Mouse (Mus musculus): ENCODE measurements around the gene Bbof1. TPM values are rescaled to one million over a fixed set of nuclear protein-coding genes. Genes with fewer than 3 reads are reported as not detected.

The Bbof1 gene
- total RNA-seq, 2 experiments from 2014 or later: 1.0 to 1.6 TPM

DNA sequence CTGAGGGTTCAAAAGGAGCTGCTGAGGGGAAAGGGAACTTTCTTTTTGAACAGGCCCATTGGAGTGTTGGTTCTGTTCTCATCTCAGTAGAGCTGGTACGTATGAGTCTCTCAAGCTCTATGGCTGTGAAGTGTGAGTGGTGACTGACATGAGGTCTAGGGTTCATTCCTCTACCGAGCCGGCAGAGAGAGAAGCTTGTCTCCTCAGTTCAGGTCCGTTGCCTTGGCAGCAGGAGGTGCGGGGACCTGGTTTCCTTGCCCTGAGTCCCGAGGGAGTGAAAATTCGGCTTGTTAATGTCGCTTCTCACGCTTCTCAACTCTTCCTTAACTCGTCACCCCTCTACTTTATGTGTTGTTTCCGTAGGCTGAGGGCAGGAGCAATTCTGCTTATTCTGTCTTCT is 42.9 kb downstream of the Bbof1 start:
- no peak for TF ChIP-seq CTCF (IDR thresholded peaks at IDR 0.05)
- no peak for DNase-seq
- intact Hi-C loops (cut with DNase I): loop anchor here (2.0 kb wide), 1 partner anchor 43 kb away; the partner anchor contains the start of genes Bbof1 and Entpd5
- H3K4me3 ChIP-seq: peak overlapping the region; percentile 97
- H3K27ac ChIP-seq: peak overlapping the region; percentile 99

DNA sequence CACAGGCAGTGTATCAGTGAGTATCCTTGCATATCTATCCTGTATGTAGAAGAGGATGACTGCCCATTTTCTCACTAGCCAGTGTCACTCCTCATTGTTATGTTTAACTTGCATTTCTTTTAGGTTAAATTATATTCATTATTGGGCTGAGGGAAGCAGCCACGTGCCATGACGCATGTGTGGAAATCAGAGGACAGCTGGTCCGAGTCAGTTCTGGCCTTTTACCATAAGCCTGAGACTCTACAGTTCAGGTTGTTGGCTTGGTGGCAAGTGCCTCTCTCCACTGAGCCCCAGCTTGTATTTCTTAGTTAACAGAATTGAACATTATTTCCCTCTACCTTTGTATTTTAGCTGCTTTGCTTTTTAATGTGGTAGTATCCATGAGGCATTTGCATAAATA is 48.0 kb downstream of the Bbof1 start:
- intact Hi-C loops (cut with DNase I): no loop called here
- DNase-seq: no peak
- no peak for TF ChIP-seq CTCF (IDR thresholded peaks at IDR 0.05)
- Histone ChIP-seq H3K4me3 (no peak overlapping the region), H3K27ac (no peak overlapping the region)

DNA sequence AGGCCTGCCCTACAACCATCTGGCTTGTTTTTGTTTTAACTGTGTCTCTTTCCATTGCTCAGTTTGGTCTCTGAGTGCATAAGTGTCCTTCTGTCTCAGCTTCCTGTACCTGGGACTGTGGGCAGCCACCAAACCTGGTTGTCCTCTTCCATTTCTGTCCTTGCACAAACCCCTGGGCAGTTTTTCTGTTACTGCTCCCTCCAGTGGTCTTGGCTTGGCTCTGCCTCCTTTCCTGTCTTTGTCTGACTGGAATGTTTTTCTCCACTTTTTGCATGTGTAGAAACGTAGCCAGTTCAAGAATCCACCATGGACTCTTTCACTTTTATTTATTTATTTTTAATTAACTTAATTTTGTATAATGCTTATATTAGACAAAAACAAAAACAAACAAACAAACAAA is 51.0 kb downstream of the Bbof1 start:
- intact Hi-C loops (cut with DNase I): no loop called here
- Histone ChIP-seq H3K4me3 (no peak overlapping the region), H3K27ac (no peak overlapping the region)
- TF ChIP-seq CTCF (IDR thresholded peaks at IDR 0.05): no peak
- DNase-seq: no peak

DNA sequence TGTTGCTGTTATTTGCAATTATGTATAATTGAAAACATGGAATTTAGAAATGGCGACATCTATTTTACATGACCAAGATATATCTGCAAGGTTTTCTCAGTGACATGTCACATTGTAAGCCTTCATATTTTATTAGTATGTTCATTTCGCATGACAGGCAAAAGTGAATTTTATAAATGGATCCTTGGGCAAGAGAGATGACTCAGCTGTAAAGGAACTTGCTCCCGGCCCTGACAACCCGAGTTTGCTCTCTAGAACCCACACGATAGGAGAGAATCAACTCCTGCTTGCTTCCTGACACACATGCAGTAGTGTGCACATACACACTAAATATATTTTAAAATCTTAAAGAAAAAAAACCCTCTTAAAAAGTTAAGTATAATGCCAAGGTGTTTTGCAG is 52.5 kb downstream of the Bbof1 start:
- no peak overlapping the region for H3K4me3 ChIP-seq
- intact Hi-C loops (cut with DNase I): no loop called here
- no peak for TF ChIP-seq CTCF (IDR thresholded peaks at IDR 0.05)

DNA sequence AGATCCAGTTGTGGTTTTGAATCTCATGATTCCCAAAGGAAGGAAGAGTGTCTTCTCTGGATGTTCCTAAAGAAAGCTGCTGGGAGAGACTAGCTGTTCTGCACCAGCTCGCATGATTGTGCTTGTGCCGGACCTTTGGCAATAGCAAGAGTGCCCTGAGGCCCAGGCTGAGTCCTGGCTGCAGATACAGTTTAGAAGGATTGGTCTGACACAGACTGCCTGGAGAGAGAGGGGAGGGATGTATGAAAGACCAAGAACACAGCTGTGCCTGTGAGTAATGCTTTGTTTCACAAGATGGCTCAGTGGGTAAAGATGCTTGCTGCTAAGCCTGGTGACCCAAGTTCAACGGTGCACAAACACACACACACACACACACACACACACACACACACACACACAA is 54.0 kb downstream of the Bbof1 start:
- TF ChIP-seq CTCF (IDR thresholded peaks at IDR 0.05): no peak
- Histone ChIP-seq H3K4me3 (no peak overlapping the region), H3K27ac (no peak overlapping the region)
- intact Hi-C loops (cut with DNase I): no loop called here
- no peak for DNase-seq

More for the DNA sequence above, 52.5 kb downstream of the Bbof1 start:
- H3K27ac ChIP-seq: no peak overlapping the region
- DNase-seq: no peak

DNA sequence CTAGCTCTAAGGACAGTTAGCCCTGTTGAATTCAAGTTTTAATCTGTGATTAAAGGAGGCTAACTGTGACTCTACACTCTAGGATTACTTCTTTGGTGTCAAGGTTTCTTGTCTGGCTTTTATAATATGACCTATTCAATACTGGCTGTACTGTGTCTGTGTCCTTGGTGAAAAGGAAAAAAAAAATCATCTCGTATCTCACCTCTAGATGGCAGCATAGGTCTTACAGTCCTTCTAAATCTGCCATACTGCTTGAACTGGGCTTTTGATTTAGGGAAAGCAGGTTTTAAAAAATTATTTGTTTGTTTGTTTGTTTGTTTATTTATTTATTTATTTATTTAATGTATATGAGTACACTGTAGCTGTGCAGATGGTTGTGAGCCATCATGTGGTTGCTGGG is 59.8 kb downstream of the Bbof1 start:
- TF ChIP-seq CTCF (IDR thresholded peaks at IDR 0.05): peak; percentile 73
- H3K4me3 ChIP-seq: no peak overlapping the region
- no peak overlapping the region for H3K27ac ChIP-seq
- intact Hi-C loops (cut with DNase I): loop anchor here (2.0 kb wide), 1 partner anchor 120 kb away; no protein-coding TSS in a partner anchor
- no peak for DNase-seq

DNA sequence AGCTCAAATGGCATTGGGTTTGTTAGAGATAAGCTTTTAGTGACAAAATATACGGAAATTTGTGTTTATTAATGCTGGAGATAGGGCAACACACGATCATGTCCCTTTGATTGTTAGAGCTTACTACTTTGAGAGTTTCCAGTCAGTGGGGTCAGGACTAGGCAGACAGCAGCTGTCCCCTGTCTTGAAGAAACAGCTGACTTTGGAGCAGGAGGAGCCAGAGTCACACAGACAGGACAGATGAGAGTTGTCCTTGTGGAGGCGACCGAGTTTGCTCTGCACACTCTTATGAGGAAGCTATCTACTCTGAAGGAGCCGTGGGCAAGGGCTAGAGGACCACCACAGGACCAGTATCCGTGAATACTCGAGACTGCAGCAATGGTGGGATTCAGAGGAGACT is 70.1 kb downstream of the Bbof1 start:
- no peak for TF ChIP-seq CTCF (IDR thresholded peaks at IDR 0.05)
- no peak overlapping the region for H3K27ac ChIP-seq
- intact Hi-C loops (cut with DNase I): no loop called here
- DNase-seq: no peak
- no peak overlapping the region for H3K4me3 ChIP-seq

DNA sequence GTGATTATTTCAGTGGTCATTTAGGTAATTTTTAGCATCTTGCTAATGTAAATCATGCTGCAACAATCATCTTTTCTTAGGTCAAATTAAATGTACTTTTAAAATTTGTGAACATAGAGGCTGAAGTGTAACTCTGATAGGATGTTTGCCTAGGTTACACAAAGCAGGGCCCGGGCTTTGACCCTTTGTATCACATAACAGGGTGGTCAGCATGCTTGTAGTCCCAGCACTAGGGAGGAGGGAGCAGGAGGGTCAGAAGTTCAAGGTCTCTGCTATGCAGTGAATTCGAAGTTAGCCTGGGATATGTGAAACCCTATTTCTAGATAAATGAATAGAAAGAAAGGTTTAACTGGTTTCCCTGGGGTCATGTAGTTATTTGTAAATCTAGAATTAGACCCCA is 72.4 kb downstream of the Bbof1 start:
- intact Hi-C loops (cut with DNase I): loop anchor here (5.0 kb wide), 1 partner anchor 111 kb away; no protein-coding TSS in a partner anchor
- Histone ChIP-seq H3K27ac (no peak overlapping the region), H3K4me3 (no peak overlapping the region)
- no peak for TF ChIP-seq CTCF (IDR thresholded peaks at IDR 0.05)
- DNase-seq: no peak

DNA sequence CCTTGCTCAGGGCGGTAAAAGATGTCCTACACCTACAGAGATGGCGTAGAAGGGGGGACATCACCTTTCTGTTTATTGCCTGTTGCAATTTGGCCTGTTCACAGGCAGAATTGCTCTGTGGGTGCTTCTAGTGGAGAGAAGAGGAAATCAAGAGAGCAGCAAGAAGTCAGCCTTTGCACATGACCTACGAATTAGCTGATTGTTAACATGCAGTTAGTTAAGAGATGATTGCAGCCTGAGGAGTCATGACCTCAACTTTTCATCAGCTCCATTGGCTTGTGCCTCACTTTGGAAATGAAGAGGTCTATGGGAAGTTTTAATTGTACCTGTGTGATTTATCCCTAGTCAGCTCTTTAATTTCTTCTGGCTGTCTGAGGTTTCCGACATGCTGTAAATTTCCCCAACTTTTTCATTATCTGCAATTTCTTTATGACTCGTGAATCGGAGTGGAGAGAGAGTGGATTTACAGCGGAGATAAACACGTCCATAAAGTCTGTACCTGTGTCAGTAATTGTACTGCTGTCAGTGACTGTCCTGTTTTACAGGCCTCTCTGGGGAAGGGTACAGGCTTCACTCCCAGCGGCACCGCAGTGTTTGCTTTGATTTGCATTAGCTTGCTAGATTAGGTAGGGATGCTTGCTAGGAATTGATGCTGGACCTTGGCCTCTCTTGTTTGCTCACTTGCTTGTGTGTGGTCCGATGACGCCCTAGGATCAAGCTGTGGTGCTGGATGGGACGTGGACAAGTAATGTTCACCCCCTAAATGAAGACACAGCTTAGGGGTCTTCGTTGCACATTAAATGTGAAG is 74.1 kb downstream of the Bbof1 start:
- no peak for TF ChIP-seq CTCF (IDR thresholded peaks at IDR 0.05)

DNA sequence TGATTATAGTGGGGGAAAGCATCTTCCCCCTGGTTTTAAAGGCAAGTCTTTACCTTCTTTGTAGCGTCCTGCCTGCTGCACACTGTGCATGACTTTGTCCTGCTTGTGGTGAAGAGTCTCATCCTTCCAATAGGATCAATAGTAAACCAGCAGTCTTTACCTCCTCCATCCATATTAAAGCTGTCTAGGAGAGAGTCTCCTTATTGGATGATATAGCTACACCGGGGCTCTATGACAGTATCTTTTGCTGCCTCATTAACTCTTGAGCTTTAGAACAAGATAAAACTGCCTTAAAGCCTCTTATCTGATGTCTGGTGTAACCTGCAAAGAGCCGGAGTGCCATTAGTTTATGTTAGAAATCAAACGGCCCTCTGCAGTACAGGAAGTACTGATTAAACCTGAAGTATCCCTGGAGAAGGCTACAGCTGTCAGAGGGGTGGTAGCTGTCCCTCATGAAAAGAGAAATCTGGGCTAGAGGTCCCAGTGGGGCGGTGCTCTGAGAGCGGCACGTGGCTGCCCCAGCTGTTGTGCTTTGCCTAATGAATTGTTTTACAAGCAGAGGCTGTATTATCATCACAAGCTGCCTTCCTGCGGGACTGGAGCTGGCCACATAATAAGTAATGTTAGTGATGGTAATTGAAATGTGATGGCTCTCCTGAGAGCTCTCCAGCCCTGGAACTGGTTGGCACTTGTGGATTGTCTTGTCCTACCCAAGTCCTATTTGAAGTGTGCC is 78.6 kb downstream of the Bbof1 start:
- intact Hi-C loops (cut with DNase I): no loop called here
- Histone ChIP-seq H3K4me3 (no peak overlapping the region), H3K27ac (no peak overlapping the region)
- peak; percentile 33 for DNase-seq
- no peak for TF ChIP-seq CTCF (IDR thresholded peaks at IDR 0.05)

More for the DNA sequence above, 74.1 kb downstream of the Bbof1 start:
- no peak for DNase-seq
- intact Hi-C loops (cut with DNase I): loop anchor here (5.0 kb wide), 1 partner anchor 109 kb away; no protein-coding TSS in a partner anchor
- Histone ChIP-seq H3K4me3 (no peak overlapping the region), H3K27ac (no peak overlapping the region)

Other genes starting within 250 kb of the Bbof1 start
- gene Elmsan1, start 190.2 kb upstream of the Bbof1 start, total RNA-seq (2021): 10 to 100 TPM; 10.2 to 11.9 TPM
- 10 to 100 TPM; 56.3 to 98.8 TPM for gene Ptgr2, start 123.8 kb upstream of the Bbof1 start, total RNA-seq (2021)
- gene Zfp410, start 92.2 kb upstream of the Bbof1 start, total RNA-seq (2021): 10 to 100 TPM; 21.2 to 24.9 TPM
- gene Coq6, start 47.4 kb upstream of the Bbof1 start, total RNA-seq (2021): 10 to 100 TPM; 20.0 to 31.0 TPM
- 1 to 10 TPM in 1 of 2 experiments, under 1 TPM in 1; 0.82 to 1.3 TPM for gene Fam161b, start 47.2 kb upstream of the Bbof1 start, total RNA-seq (2021)
- gene Entpd5, start within 50 bp of the Bbof1 start, total RNA-seq (2021): 10 to 100 TPM; 12.2 to 14.4 TPM
- gene Rnf113a2, start 8.1 kb downstream of the Bbof1 start, total RNA-seq (2021): 10 to 100 TPM in 1 of 2 experiments, 1 to 10 TPM in 1; 8.5 to 10.8 TPM
- 100 to 1,000 TPM in 1 of 2 experiments, 10 to 100 TPM in 1; 93.1 to 128 TPM for gene Aldh6a1, start 41.9 kb downstream of the Bbof1 start, total RNA-seq (2021)
- 10 to 100 TPM in 1 of 2 experiments, 1 to 10 TPM in 1; 10.0 to 10.7 TPM for gene Lin52, start 42.4 kb downstream of the Bbof1 start, total RNA-seq (2021)
- not detected for gene Vsx2, start 160.7 kb downstream of the Bbof1 start, total RNA-seq (2021)
- gene Abcd4, start 208.3 kb downstream of the Bbof1 start, total RNA-seq (2021): 1 to 10 TPM; 4.0 to 5.3 TPM
- not detected for gene Vrtn, start 231.9 kb downstream of the Bbof1 start, total RNA-seq (2021)

All from gastrocnemius, adult 2 months (tissue).